Mouse (Mus musculus): ENCODE results near the gene Gm5169. TPM values are rescaled to one million over a fixed set of nuclear protein-coding genes. Genes with fewer than 3 reads are reported as not detected.

Gm5169 gene
- polyA plus RNA-seq (2012; ENCODE audit: low replicate concordance), result not detected in 2 replicates

DNA sequence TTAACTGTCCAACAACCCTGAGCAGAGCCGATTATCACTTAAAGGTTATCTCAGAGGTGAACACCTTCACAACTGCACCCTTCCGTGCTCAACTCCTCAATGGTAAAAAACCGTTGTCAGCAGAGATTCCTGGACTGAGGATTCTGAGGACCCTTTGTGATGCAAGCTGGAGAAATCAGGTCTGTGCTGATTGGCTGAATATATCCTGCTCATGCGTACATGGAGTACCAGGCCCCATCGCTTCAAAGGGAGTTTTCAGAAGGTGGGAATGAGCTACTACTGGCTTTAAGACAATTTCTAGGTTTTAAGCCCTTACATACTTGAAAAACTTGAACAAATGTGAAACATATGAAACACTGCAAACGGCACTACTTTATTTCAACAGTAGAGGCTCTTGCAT is at the start of gene Gm5169:
TSS of gene Gm5169 (minus strand) at position 101 of the 400 bp plus-strand sequence.

